Mouse (Mus musculus): ENCODE measurements around the gene Akap8.

The Akap8 gene

GRCm38 (mm10) chr17:32348406-32348805, 27.4 kb upstream of the Akap8 start:
- DNase-seq: no peak

- DNase-seq: no peak
Measured at GRCm38 (mm10) chr17:32341102-32341501, 20.1 kb upstream of the Akap8 start.

GRCm38 (mm10) chr17:32340110-32340509, 19.1 kb upstream of the Akap8 start:
- DNase-seq: no peak

GRCm38 (mm10) chr17:32335869-32336268, 14.8 kb upstream of the Akap8 start:
- DNase-seq: no peak

- no peak for DNase-seq
Measured at GRCm38 (mm10) chr17:32334921-32335320, 13.9 kb upstream of the Akap8 start.

GRCm38 (mm10) chr17:32333675-32334303, 12.8 kb upstream of the Akap8 start:
- no peak for DNase-seq

GRCm38 (mm10) chr17:32327501-32327900, 6.5 kb upstream of the Akap8 start:
- DNase-seq: no peak

- DNase-seq: no peak
Measured at GRCm38 (mm10) chr17:32322809-32323208, 1.8 kb upstream of the Akap8 start.

GRCm38 (mm10) chr17:32321836-32322235, 798 bp upstream of the Akap8 start:
- DNase-seq: no peak

- DNase-seq: no peak
Measured at GRCm38 (mm10) chr17:32321390-32321734, 324 bp upstream of the Akap8 start.

GRCm38 (mm10) chr17:32319950-32320349, 1.1 kb downstream of the Akap8 start:
- DNase-seq: no peak

- DNase-seq: no peak
Measured at GRCm38 (mm10) chr17:32317708-32318107, 3.3 kb downstream of the Akap8 start.

- DNase-seq: no peak
Measured at GRCm38 (mm10) chr17:32317032-32317431, 4.0 kb downstream of the Akap8 start.

- no peak for DNase-seq
Measured at GRCm38 (mm10) chr17:32315560-32315959, 5.5 kb downstream of the Akap8 start.

- DNase-seq: no peak
Measured at GRCm38 (mm10) chr17:32313892-32314291, 7.1 kb downstream of the Akap8 start.

GRCm38 (mm10) chr17:32312801-32313200, 8.2 kb downstream of the Akap8 start:
- DNase-seq: no peak

- no peak for DNase-seq
Measured at GRCm38 (mm10) chr17:32307963-32308362, 13.1 kb downstream of the Akap8 start.

GRCm38 (mm10) chr17:32298125-32298524, 22.9 kb downstream of the Akap8 start:
- DNase-seq: no peak

- DNase-seq: no peak
Measured at GRCm38 (mm10) chr17:32295901-32296300, 25.1 kb downstream of the Akap8 start.

GRCm38 (mm10) chr17:32295160-32295559, 25.9 kb downstream of the Akap8 start:
- no peak for DNase-seq

- no peak for DNase-seq
Measured at GRCm38 (mm10) chr17:32285138-32285670, 35.8 kb downstream of the Akap8 start.

- peak; percentile 95 for DNase-seq
Measured at GRCm38 (mm10) chr17:32284262-32285137, 36.5 kb downstream of the Akap8 start, which contains the start of gene Brd4. Brd4 (minus strand) TSS chr17:32284722.

GRCm38 (mm10) chr17:32283771-32284221, 37.2 kb downstream of the Akap8 start:
- DNase-seq: peak; percentile 78

GRCm38 (mm10) chr17:32283341-32283740, 37.7 kb downstream of the Akap8 start:
- DNase-seq: peak; percentile 44

Data from kidney, postnatal 10 days (tissue).